Mouse (Mus musculus): ENCODE results near the gene Vegfa. TPM values are rescaled to one million over a fixed set of nuclear protein-coding genes. Genes with fewer than 3 reads are reported as not detected.

The Vegfa gene
- total RNA-seq, 2 experiments from 2014 or later = 68.1 to 99.0 TPM

DNA sequence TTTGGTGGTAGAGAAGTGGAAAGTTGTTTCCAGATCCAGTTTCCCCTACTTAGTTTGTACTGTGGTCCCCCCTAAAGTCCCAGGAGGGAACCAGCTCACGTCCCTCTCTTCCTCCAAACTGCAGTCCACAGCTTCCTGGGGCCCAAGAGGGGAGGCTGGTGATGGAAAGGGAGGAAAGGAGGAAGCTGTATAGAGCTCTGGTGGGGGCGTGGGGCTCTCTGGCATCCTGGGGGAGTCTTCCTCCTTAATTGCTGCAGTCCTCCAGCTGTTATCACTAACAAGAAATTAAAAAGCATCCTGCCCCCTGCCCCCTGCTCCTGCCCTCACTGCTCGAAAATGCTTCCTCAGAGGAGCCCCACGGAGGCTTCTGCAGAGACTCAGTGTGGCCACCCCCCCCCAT lies 17.4 kb upstream of the Vegfa start:
- no peak for DNase-seq

DNA sequence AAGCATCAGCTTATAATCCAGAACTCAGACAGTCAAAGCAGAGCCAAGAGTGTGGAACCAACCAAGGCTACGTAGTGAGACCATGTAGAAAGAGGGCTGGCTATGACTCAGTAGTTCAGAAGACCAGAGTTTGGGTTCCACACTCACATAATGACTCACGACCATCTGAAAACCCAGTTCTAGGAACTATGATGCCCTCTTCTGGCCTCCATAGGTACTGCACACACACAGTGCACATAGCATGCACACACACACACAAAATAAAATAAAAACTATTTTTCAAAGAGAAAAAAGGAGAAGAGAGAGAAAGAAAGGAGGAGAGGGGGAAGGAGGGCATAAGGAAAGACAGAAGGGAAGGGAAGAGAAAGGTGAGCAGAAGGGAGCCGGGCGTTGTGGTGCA lies 16.0 kb upstream of the Vegfa start:
- no peak for DNase-seq

DNA sequence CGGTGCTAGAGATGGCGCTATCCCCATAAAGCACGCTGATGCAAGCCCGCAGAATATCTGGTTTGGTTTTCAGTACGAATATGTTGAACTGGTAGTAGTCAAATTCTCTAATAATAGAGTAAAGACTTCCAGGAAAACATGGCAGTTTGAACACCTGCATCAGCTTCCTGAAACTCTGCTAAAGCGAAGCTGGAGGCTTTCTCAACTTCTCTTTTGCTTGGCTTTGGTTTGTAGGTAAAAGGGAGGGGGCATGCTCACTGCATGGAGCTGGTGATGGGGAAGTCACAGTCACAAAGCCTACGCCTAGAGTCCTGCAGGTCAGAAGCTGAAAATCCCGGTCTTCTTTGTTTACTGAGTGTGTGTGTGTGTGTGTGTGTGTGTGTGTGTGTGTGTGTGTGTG lies 13.6 kb upstream of the Vegfa start:
- DNase-seq = no peak

DNA sequence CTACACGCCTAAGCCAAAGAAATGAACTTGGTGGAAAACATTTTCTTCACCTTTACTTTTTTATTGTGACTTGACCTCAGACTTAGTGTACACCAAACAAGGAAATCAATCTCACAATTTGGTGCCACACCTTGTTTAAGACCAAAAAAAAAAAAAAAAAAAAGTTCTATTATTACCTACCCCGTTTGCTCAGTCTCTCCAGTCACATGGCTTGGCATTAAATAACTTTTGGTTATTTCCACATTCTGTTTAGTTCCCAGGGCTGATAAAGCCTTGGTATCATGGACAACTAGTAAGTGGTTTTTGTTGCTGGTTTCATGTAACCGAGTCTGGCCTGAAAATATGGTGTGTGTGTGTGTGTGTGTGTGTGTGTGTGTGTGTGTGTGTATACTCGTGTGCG lies 12.8 kb upstream of the Vegfa start:
- no peak for DNase-seq

DNA sequence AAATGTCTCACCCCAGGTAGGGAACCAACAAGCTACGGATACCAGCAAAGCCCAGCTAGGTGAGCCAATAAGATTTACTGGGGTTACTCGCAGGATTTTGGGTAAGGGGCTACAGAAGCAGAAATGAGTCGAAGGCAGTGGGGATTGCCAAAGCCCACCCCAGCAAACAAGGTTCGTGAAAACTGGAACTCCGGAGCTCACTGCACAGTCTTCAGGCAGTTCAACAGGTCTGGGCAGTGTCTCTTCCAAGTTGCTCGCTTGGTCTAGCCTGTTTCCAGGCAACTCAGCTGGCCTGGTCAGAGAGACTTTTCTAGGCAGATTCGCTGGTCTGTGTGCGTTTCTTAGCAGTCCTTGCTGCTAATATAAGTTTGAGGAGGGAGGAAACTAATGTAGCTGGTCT lies 10.0 kb upstream of the Vegfa start:
- no peak for DNase-seq

DNA sequence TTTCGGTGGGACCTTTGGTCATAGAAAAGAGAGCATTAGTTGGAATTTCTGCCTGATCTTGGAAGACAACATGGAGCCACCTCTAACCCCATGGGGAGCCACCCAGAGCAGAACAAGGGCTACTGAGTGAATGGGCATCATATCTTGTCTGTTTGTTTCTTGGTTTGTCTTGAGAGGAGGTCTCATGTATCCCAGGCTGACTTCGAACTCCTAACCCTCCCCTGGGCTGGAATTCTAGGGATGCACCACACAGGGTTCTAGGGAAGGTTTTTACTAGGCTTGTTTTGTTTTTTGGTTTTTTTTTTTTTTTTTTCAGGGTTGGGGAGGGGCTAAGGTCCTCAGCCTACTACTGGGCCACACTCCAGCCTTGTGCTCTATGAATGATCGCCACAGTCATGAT lies 9.5 kb upstream of the Vegfa start:
- DNase-seq = no peak

DNA sequence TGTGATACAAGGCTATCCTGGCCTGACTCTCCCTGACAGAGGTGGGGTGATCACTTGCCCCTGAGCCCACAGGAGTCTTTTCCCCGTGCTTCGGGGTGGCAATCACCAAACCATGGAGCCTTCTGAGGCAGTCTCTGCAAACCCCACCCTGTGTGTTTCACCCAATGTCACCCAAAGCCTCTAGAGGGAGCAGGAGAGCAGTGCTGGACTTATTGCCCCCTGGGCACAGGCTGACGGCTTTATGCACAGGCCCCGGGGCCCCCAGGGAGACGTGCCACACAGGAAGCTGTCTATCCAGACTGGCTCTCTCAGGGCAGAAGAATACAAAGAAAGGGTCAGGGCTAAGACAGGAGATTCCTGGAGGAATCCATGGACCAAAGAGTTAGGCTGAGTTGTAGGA lies 9.1 kb upstream of the Vegfa start:
- no peak for DNase-seq

DNA sequence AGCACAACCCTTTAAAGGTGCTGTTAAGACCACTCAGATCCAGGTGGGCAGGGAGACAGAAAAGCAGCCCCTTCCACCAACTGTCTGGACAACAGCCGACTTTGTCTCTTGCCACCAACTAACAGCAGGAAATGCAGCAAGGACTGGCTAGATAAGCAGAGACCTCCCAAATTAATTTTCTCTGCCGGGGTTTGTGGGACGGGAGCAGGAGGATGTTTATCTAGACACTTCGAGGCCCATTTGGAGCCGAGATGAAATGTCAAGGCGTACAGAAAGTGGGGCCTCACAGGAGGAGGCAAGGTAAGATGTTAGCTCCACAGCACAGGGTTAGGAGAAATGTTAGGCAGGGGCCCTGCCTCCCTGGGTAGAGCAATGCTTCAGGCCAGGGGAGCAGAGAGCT lies 8.4 kb upstream of the Vegfa start:
- no peak for DNase-seq

DNA sequence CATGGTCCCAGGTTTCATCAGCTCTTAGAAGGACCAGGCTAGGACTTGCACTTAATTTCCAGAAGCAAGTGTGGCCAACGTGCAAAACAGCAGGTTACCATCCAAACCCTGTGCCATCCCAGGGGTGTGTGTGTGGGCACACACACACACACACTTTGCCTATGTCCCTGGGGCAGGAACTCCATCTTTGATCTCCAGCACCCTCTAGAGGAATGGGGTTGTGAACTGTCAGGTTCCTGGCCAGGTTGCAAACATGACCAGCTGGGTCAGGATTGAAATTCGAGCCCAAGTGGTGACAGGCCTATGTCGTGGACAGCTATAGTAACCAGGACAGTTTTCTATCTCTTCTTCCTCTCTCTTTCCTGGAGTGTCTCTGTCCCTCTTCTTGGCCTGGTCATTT lies 6.7 kb upstream of the Vegfa start:
- no peak for DNase-seq

DNA sequence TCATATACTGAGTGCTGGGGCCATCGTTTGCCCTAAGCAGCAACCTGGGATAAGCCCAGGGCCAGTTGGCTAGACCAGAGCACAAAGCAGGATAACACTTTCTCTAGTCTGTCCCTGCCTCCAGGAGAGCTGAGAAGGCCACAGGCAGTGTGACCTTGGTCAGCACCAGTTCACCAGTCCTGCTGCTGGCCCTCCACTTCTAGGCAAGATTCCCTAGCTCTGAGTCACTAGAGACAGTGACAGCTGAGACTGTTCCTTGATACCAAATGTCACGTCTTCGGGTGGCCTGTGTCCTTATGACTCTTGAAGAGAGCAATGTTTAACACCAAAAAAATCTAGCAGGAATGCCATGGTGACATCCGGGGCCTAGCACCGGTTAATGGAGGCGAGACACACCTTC lies 4.2 kb upstream of the Vegfa start:
- no peak for DNase-seq

DNA sequence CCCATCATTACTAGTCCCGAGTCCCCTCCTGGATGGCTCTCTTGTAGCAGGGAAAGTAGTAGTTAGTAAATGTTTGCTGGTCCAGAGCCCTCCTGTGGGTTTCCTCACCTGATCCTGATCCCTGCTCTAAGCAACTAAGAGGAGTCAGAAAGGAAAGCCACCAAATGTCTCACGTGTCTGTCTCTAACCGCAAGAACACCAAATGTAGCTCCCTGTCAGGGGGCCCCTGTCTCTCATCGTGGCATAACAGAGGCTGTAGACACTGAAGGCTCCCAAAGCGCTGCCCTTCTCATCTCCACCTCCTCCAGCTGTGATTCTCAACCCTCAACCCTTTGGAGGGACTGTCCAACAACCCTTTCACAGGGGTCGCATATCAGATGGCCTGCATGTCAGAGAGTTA lies 1.9 kb upstream of the Vegfa start:
- DNase-seq = no peak

DNA sequence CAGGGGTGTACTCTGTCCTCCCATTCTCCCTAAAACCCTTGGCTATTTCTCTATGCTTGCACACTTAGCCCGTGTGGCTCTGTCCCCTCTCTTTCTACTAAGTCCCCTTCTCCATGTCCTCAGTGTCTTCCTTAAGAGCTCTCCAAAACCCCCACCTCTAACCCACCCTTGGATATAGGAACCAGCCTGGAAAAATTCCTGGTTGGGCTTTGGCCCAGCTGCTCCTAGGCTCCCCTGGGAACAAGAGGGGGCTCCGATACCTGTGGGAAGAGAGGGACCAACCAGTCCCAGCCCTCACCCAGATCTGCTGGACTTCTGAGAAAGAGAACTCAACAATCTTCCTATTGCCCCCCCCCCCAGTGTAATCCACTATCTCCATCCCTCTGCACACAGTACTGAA lies 1.4 kb upstream of the Vegfa start:
- no peak for DNase-seq

DNA sequence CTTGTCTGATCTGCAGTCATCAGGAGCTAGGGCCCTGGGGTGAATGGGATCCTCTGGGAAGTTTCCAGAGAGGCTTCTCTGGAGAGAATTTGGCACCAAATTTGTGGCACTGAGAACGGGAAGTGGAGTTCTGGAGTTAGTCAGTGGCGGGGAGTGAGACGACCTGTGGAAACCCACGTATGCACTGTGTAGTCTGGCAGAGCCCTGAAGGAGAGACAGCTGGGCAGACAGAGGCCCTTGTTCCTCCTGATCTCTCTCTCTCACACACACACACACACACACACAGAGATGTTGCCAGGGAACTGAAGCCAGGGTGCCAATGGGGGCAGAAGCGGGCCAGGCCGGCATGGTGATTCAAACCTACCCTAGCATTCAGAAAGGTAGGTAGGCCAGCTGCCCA lies 953 bp upstream of the Vegfa start:
- DNase-seq = no peak

DNA sequence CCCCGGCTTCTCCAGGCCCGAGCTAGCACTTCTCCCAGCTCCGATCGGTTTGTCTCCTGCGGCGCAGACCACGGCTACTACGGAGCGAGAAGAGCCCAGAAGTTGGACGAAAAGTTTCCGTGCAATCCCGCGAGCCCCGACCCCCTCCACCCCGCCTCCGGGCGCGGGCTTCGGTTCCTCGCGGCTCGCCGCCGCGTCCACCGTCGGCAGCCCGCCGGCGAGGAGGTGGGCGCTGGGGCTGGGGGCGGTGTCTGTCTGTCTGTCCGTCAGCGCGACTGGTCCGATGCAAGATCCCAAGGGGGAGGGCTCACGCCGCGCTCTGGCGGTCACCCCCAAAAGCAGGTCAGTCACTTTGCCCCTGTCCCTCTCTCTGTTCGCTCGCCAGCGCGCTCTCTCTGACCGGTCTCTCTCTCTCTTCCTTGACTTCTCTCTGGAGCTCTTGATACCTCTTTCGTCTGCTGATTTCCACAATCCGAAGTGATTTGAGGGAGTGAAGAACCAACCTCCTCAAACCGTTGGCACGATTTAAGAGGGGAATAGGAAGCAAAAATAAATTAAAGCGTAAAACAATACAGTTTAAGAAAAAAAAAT lies 453 bp downstream of the Vegfa start:
- DNase-seq = peak; percentile 43 to 57

DNA sequence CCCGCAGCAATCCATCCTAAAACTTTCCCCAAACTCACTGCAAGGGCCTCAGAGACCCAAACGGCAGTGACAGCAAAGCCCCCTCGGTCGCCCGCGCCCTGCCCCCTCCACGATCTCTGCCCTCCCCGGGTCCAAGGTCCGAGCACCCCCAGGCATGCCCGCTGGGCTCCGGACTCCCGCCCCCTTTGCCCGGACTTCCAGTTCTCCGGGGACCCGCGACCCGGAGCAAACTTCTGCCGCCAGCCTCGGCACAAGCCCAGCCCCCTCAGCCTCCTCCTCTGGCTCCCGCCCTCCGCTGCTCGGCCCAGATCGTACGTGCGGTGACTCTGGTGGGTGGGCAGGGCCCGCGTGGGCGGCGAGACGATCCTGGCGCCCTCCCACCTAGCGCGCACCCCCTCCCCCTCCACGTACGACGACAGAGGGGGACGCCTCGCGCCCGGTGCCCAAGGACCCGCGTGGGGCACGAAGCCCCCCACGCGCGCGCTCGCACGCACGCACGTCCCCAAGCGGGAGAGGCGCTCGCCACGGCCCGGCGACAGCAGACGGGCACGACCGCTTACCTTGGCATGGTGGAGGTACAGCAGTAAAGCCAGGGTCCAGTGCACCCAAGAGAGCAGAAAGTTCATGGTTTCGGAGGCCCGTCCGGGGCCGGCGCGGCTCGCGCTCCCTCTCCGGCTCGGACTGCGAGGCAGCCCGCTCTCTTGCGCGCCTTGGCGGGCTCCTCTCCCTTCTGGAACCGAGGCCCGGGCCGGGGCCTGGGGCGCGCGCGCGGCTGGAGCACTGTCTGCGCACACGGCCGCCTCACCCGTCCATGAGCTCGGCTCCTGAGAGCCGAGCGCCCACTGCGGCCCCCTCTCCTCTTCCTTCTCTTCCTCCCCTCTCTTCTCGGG lies 1.2 kb downstream of the Vegfa start:
- DNase-seq = peak; percentile 69 to 72

DNA sequence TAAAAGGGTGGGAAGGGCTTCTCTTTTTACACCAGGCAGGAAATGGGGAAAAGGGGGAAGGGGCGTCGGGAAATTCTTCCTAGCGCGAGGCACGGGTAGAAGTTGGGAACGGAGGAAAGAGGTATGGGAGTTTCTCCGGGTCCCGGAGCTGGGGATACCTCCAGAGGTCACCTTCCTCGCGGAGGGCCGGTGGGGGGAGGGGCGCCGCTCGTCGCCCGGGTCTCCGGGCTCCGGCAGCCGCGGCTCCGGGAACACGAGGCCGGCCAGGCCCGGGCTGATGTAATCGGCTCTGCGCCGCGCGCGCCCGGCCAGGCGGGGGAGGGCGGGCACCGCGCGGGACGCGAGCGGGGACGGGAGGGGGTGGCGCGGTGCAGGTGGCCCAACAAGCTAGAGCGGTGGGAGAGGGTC lies 1.8 kb downstream of the Vegfa start:
- peak; percentile 40 to 55 for DNase-seq

DNA sequence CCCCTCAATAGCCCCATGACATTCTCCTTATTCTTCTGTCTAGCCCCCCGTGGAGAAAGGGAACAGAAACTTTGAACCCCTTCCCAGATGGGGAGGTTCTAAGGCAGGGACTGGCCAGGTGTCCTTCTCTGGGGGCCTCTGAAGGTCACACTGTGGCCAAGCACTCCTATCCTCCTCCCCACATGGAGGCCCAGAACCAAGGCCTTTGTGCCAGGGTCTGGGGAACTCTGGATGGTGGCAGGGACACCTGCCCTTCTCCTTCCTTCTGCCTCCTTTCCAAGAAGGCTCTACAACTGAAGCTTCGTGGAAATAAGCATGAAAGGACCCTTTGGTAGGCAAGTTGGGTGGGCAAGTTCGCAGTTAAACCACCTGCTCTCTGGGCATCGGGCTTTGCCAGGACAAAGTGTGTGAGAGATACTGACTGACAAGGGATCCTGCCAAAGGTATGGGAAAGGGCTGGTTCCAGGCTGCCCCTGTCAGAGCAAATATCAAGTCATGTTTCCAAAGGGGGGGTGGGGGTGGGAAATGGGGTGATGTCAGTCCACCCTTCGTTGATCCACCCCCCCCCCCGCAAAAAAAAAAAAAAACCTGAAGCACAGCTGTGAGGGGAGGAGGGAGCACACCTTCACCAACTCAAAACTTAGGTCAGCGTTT lies 2.5 kb downstream of the Vegfa start:
- DNase-seq = no peak

DNA sequence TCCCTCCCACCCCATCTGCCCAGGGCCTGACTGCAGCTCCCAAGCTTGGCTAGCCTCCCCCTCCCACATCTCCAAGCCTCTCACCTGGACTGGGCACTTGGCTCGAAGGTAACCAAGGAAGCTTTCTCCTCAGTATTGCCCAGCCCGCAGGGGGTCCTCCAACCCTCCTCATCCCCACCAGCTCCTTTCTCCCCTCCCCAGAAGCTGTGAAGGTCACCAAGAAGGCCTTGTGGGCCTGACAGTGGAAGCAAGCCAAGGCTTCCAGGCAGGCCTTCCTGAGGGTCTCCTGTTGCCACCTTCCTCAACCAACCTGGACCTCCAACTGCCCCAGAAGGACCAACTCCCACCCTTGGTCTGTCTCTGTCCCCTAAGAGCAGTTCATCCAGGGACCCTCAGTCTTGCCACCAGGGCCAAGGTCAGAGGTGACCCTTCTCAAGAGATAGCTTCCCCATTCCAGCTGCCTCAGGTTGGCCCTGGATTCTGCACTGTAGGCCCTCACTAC lies 3.1 kb downstream of the Vegfa start:
- no peak for DNase-seq

DNA sequence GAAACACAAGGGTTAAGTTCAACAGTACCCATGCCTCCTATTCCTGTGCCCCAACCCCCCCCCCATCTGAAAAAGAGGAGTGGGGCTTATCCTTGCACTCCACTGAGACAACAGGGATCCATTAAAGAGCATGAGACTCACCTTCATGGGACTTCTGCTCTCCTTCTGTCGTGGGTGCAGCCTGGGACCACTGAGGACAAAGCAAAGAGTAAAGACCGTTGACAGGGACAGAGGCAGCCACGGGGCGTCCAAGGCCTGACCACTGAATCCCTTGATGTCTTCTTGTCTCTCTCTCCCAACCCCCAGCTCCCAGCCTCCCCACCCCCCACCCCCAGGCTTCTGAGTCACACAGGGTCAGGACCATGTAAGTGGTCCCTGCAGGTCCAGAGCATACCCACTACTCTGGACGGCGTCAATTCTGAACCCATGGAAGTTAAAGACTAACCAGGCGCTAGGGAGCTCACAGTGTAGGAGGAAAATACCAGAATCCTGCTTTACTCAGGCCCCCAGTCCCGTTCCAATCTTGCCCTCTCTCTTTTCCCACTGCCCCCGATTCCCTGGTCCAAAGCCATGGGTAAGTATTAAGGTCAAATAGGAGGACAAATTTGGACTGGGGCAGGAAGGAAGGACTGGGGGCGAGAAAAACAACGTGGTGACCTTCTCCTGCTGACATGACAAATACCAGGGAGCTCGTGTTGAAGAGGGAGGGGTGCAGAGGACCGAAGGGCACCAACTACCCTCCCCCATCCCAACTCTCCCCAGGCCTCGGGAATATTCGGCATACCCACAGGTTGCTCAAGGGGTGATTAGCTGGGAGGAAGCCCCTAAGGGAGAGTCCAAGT lies 3.7 kb downstream of the Vegfa start:
- DNase-seq = no peak

DNA sequence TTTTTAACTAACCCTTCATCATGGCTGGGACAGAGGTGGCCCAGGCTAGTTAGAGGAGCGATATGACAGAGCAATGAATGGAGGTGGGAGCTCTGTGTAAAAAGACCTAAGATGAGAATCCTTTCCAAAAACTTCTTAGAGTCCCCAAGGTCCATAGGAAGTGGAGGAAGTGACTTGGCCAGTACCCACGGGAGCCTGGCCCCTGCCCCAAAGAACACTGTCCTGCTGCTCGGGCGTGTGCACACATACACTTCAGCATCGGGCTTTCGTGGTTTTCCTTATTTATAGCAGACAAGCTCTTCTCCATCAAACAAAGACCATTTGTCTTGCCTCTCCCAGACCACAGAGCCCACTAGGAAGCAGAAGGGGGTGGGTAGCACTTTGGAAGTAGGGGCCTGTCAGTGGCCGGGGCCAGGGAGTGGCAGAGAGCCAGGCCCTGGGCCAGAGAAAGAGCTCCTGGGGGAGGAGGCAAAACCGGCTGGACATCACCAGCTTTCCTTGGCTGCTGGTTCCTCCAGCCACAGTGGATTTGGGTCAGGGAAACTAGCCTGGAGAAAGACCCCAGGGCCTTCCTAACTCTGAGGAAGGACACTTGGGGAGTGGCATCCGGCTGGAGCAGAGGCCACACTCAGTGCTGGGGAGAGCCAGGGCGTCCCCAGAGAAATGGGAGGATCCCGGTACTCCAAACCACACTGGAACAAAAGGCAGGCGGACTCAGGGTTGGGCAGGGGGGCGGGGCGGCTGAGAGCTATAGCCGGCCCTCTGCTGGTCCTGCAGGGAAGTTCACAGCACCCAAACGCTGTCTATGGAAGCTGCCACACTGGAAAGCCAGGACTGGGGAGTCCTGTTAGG lies 4.9 kb downstream of the Vegfa start:
- peak; percentile 52 to 55 for DNase-seq

DNA sequence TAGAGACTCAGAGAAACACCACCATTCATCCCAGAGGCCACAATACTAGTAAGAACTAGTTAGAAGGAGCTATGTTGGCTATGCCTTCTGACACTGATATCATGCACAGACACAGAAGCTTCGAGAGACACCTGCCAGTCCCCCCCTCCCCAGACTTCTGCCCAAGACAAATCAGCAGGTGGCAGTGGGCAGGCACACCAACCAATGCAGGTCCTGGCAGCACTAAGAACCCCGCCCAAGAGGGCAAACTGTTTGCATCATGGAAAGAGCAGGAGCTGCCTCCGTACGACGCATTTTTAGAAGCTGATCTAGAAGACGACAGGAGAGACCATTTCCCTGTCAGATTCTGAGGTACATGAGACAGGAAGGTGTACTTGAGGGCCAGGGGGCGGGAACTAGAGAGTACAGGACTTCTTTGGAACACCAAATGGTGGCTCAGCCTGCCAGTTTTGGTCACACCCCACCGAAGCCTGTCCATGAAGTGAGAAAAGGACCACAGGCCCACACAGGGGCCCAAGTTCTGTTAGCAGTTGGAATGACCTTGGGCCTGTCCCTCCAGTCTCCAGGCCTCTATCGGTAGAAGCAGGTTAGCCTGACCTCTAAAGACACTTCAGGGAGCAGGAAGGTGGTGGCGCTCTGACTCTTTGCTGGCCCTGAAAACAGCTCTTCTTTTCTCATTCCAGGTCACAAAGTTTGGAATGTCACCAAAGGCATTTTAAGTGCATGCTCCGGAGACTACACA lies 6.1 kb downstream of the Vegfa start:
- DNase-seq = no peak

Measured in layer of hippocampus, postnatal 36 days (tissue).